Mouse (Mus musculus) kidney, embryonic 14.5 days (tissue): ENCODE measurements around the gene Gm28374. TPM values are rescaled to one million over a fixed set of nuclear protein-coding genes. Genes with fewer than 3 reads are reported as not detected.

Source experiments
- ATAC-seq: fragments of 200-750 bp; cut with Nextera tagmentation; 2 replicates; pipeline ENCODE4 v1.8.0; 2017; ENCODE audit warnings: moderate number of reproducible peaks, mild to moderate bottlenecking, moderate TSS enrichment, moderate library complexity; ENCODE audit not compliant: low FRiP score, low TSS enrichment
- H3K27ac ChIP-seq: fragments of 300-500 bp; sonication (generic); 2 replicates; pipeline ENCODE4 v1.5.1; 2014; ENCODE audit warnings: low read depth, mild to moderate bottlenecking, low read length, moderate library complexity, mixed read lengths
- H3K27me3 ChIP-seq: fragments of 300-500 bp; sonication (generic); 2 replicates; pipeline ENCODE4 v1.6.1; 2014; ENCODE audit warnings: mild to moderate bottlenecking, low read length; ENCODE audit not compliant: control insufficient read depth, insufficient read depth
- H3K36me3 ChIP-seq: fragments of 300-500 bp; sonication (generic); 2 replicates; pipeline ENCODE4 v1.6.1; 2014; ENCODE audit warnings: low read length, mixed read lengths; ENCODE audit not compliant: control insufficient read depth, insufficient read depth
- H3K4me1 ChIP-seq: fragments of 300-500 bp; sonication (generic); 2 replicates; pipeline ENCODE4 v1.6.1; 2014; ENCODE audit warnings: low read length, mixed read lengths; ENCODE audit not compliant: control insufficient read depth, insufficient read depth
- H3K4me2 ChIP-seq: fragments of 300-500 bp; sonication (generic); replicated peaks from 2 replicates; pipeline ENCODE4 v1.6.1; 2014; ENCODE audit warnings: low read depth, mild to moderate bottlenecking, low read length
- H3K4me3 ChIP-seq: fragments of 300-500 bp; sonication (generic); 2 replicates; pipeline ENCODE4 v1.5.1; 2014; ENCODE audit warnings: mild to moderate bottlenecking, low read length
- H3K9ac ChIP-seq: fragments of 300-500 bp; sonication (generic); 2 replicates; pipeline ENCODE4 v1.6.1; 2014; ENCODE audit warnings: low read depth, mild to moderate bottlenecking, low read length, moderate library complexity
- H3K9me3 ChIP-seq: fragments of 300-500 bp; sonication (generic); 2 replicates; pipeline ENCODE4 v1.6.1; 2016; ENCODE audit warnings: low read length; ENCODE audit not compliant: control insufficient read depth
- WGBS: fragments of 180-500 bp; shearing (Covaris S2); extraction: QIAGEN DNeasy Blood & Tissue Kit; methylation state at CpG from one replicate; pipeline ENCODE4 v1.1.7; 2014; 5-methylcytosine and 5-hydroxymethylcytosine counted together
- polyA plus RNA-seq: library from polyadenylated mRNA; unstranded; fragments of >200 nt; fragmentation: Nextera tagmentation; extraction: Ambion mirVana; gene quantifications from 2 replicates; pipeline ENCODE4 v1.2.1, GENCODE M21; 2014

Gm28374 gene
- polyA plus RNA-seq, 1 experiment from 2014 or later = 1.1 TPM

DNA sequence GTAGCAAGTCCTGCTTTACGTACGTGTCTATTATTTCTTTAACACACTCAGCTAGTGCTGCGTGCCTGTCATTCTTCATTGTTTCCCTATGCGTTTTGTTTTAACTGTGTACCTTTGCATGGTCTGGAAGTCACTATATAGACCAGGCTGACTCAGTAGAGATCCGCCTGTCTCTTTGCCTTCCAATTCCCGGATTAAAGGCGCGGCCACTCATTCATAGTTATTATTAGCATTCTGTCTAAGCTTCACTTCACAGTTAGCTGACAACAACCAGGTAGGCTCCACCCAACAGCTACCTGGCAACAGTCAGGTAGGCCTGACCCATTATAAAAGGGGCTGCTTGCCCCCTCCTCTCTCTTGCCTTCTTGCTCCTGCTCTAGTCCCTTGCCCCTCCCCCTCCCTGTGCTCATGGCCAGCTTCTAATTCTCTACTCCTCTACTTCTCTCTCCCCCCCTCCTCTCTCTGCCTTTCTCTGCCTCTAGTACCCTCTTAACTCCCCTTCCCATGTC is 36.7 kb upstream of the Gm28374 start:
- Histone ChIP-seq H3K9me3 (no peaks in the 10 kb centered on the region), H3K4me1 (peaks cover 16% of the 10 kb centered on the region; the same call in 1 of the 2 replicates), H3K4me2 (peak overlapping the region; percentile 86), H3K27me3 (no peaks in the 10 kb centered on the region), H3K9ac (peak overlapping the region; percentile 80), H3K36me3 (peaks cover 25% of the 10 kb centered on the region), H3K27ac (peak overlapping the region; percentile 97), H3K4me3 (peak overlapping the region; percentile 55)
- peak; percentile 9 for ATAC-seq
- 2% methylated on average over 8 of the region's 8 CpGs for WGBS

DNA sequence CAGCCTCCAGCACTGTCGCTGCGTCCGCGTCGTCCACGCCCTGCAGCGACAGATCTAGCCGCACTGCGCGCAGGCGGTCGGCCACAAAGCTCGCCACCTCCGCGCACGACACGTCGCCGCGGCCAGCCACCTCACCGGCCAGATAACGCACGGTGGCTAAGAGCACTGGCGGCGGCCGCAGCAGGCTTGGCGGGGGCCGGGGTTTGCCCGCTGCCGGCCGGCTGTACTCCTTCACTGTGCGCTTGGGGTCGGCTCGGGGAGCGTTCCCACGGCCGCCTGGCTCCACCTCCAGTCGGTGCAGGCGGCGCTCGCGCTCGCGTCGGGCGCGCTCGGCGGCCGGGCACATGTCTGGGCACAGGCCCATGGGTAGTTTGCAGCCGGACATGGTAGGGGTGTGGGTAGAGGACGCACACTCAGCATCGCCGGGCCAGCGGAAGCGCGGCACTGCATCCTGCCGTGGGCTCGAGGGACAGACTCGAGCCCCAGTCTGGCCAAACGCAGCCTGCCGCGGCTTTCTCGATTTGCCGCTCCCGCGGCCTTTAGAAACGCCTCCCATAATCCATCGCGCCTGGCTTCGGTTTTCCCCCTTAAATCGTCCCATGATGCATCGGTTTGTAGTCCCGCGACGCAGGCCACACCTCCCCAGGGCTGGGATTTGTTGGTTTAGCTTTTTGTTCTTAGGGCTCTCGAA is 36.1 kb upstream of the Gm28374 start, which contains the start of gene Sac3d1:
Sac3d1 (minus strand) TSS at position 665 of the 691 bp plus-strand sequence.
- Histone ChIP-seq H3K4me3 (peak within 1 kb of the TSS; percentile 55), H3K27ac (peak within 1 kb of the TSS; percentile 97), H3K9ac (peak within 1 kb of the TSS; percentile 80), H3K4me1 (peaks cover 16% of the 10 kb centered on the region; the same call in 1 of the 2 replicates), H3K27me3 (no peaks in the 10 kb centered on the region), H3K4me2 (peak within 1 kb of the TSS; percentile 86), H3K9me3 (no peaks in the 10 kb centered on the region), H3K36me3 (peaks cover 25% of the 10 kb centered on the region)
- WGBS = under 1% methylated on average over 77 of the region's 77 CpGs
- ATAC-seq = peak; percentile 86

- Histone ChIP-seq H3K4me2 (peak overlapping the region; percentile 86), H3K36me3 (peaks cover 25% of the 10 kb centered on the region), H3K4me1 (peaks cover 16% of the 10 kb centered on the region; the same call in 1 of the 2 replicates), H3K9ac (peak overlapping the region; percentile 80), H3K4me3 (peak overlapping the region; percentile 55), H3K27me3 (no peaks in the 10 kb centered on the region), H3K9me3 (no peaks in the 10 kb centered on the region), H3K27ac (peak overlapping the region; percentile 97)
- 6% methylated on average over 32 of the region's 32 CpGs for WGBS
- ATAC-seq = no peak; the same call in 1 of the 2 replicates
Measured at GRCm38 (mm10) chr19:6117346-6117985, 35.4 kb upstream of the Gm28374 start.

- no peak overlapping the region; the same call in 1 of the 2 replicates for H3K4me3 ChIP-seq
- H3K27me3 ChIP-seq = no peaks in the 10 kb centered on the region
- H3K4me2 ChIP-seq = peak overlapping the region; percentile 86; the same call in 1 of the 2 replicates
- no peak for ATAC-seq
- WGBS = 92% methylated on average over 15 of the region's 15 CpGs
- H3K9ac ChIP-seq = no peak overlapping the region
- H3K36me3 ChIP-seq = peaks cover 30% of the 10 kb centered on the region
- peaks cover 13% of the 10 kb centered on the region; the same call in 1 of the 2 replicates for H3K4me1 ChIP-seq
- no peaks in the 10 kb centered on the region for H3K9me3 ChIP-seq
- H3K27ac ChIP-seq = no peak overlapping the region
Measured at GRCm38 (mm10) chr19:6116113-6116850, 34.2 kb upstream of the Gm28374 start.

DNA sequence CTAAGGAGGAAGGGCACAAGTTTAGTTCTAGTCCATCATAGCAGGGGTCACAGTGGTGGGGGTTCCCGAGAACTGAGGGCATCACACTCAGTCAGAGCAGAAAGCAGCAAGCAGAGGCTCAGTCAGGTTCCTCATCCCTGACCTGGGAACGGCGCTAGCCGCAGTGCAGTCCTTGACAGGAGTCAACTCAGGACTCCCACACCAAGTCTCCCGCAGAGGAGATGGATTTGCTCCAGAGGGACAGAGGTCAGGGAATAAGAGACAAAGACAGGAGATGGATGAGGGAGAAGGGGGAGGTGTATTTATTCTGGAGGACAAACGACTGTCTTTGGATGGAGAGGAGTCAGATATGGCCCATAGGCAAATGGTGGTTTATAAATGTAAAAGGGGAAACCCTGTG is 31.1 kb upstream of the Gm28374 start:
- H3K9ac ChIP-seq = no peak overlapping the region
- WGBS = 25% methylated on average over 6 of the region's 6 CpGs
- no peak overlapping the region for H3K27ac ChIP-seq
- H3K4me1 ChIP-seq = peaks cover 6% of the 10 kb centered on the region; the same call in 1 of the 2 replicates
- ATAC-seq = no peak
- no peaks in the 10 kb centered on the region for H3K9me3 ChIP-seq
- peaks cover 30% of the 10 kb centered on the region for H3K36me3 ChIP-seq
- H3K27me3 ChIP-seq = no peaks in the 10 kb centered on the region
- no peak overlapping the region for H3K4me3 ChIP-seq
- no peak overlapping the region for H3K4me2 ChIP-seq

- no peak within 1 kb of the TSS for H3K4me2 ChIP-seq
- ATAC-seq = no peak
- H3K36me3 ChIP-seq = no peaks in the 10 kb centered on the region
- 88% methylated on average over 7 of the region's 7 CpGs for WGBS
- H3K4me1 ChIP-seq = no peaks in the 10 kb centered on the region
- no peaks in the 10 kb centered on the region for H3K27me3 ChIP-seq
- no peak within 1 kb of the TSS for H3K4me3 ChIP-seq
- H3K27ac ChIP-seq = no peak within 1 kb of the TSS
- no peaks in the 10 kb centered on the region for H3K9me3 ChIP-seq
- H3K9ac ChIP-seq = no peak within 1 kb of the TSS
Measured at GRCm38 (mm10) chr19:6105586-6105985, 23.5 kb upstream of the Gm28374 start, which contains the start of gene Naaladl1. Naaladl1 (plus strand) TSS chr19:6105782.

DNA sequence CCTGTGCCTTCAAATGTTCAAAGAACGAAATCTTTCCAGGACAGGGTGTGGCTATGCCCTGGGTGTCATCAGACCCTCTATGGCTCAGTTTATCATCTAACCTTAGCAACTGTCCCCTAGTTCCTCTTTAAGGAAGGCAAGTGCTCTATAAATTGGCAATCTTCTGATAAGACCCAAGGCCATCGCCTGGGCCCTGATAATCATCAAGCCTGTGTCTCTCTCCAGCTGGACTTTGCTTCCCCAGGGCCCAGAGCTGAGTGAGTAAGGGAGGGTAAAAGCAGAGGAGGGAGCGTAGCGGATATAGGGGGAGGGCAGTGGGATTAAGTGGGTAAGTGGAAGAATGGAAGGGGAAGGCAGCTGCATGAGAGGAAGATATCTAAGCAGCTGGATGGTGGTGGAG is 22.4 kb upstream of the Gm28374 start:
- H3K27ac ChIP-seq = no peak overlapping the region
- 74% methylated on average over 4 of the region's 4 CpGs for WGBS
- no peaks in the 10 kb centered on the region for H3K4me1 ChIP-seq
- H3K4me2 ChIP-seq = no peak overlapping the region
- no peak overlapping the region for H3K9ac ChIP-seq
- no peaks in the 10 kb centered on the region for H3K27me3 ChIP-seq
- ATAC-seq = no peak
- no peaks in the 10 kb centered on the region for H3K9me3 ChIP-seq
- no peak overlapping the region for H3K4me3 ChIP-seq
- H3K36me3 ChIP-seq = no peaks in the 10 kb centered on the region

DNA sequence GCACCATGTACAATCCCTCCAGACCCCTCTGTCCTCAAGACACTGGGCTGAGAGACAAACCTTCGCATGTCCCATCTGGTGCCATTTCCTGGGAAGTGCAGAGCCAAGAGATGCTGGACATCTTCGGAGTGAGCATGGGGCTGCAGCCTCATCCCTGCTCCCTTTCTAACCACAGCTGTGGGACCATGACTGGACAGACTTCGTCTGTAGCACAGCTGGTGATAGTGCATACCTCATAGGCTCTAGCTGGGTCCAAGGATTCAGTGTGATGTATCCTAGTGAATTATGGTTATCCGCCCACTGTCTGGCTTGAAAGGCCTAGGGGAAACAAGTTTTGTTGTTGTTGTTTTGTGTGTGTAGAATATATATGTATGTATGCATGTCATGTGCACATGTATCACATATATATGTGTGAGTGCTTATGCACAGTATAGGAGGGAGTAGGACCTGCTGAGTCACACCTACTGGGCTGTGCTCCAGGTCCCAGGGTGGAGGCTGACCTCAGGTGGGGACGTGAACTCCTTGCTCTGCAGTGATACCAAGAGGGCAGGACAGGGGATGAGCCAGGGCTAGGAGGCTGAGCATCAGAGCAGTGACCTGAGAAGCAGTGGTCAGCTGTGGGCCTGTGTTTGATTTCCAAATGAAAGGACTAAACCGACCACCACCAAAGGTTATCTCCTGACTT is 20.3 kb upstream of the Gm28374 start:
- peaks cover 6% of the 10 kb centered on the region for H3K36me3 ChIP-seq
- H3K27me3 ChIP-seq = no peaks in the 10 kb centered on the region
- H3K4me1 ChIP-seq = no peaks in the 10 kb centered on the region
- no peak overlapping the region for H3K4me3 ChIP-seq
- no peak overlapping the region for H3K9ac ChIP-seq
- no peak overlapping the region for H3K27ac ChIP-seq
- H3K9me3 ChIP-seq = no peaks in the 10 kb centered on the region
- H3K4me2 ChIP-seq = no peak overlapping the region
- 76% methylated on average over 6 of the region's 6 CpGs for WGBS
- ATAC-seq = no peak
